Mouse (Mus musculus) testis, postnatal 10 days (tissue): ENCODE data around the gene Mcrip1.

Experiments used
- DNase-seq: peaks from one replicate; pipeline ENCODE4 v3.0.0; 2021; ENCODE audit warnings: low spot score

The Mcrip1 gene

GRCm38 (mm10) chr11:120512790-120513453 lies 36.6 kb downstream of the Mcrip1 start:
- no peak for DNase-seq

- DNase-seq: no peak
Observed at GRCm38 (mm10) chr11:120510375-120511030, 39.0 kb downstream of the Mcrip1 start.

- DNase-seq: no peak
Observed at GRCm38 (mm10) chr11:120509940-120510339, 39.6 kb downstream of the Mcrip1 start.

- no peak for DNase-seq
Observed at GRCm38 (mm10) chr11:120508290-120508870, 41.1 kb downstream of the Mcrip1 start.

GRCm38 (mm10) chr11:120507611-120508289 lies 41.8 kb downstream of the Mcrip1 start:
- DNase-seq: no peak

- no peak for DNase-seq
Observed at GRCm38 (mm10) chr11:120506899-120507298, 42.6 kb downstream of the Mcrip1 start.

GRCm38 (mm10) chr11:120505661-120506060 lies 43.9 kb downstream of the Mcrip1 start:
- DNase-seq: no peak

- no peak for DNase-seq
Observed at GRCm38 (mm10) chr11:120501701-120502100, 47.8 kb downstream of the Mcrip1 start.

- peak; percentile 35 for DNase-seq
Observed at GRCm38 (mm10) chr11:120501018-120501417, 48.5 kb downstream of the Mcrip1 start.

GRCm38 (mm10) chr11:120500357-120500756 lies 49.2 kb downstream of the Mcrip1 start:
- peak; percentile 53 for DNase-seq

- DNase-seq: no peak
Observed at GRCm38 (mm10) chr11:120499894-120500293, 49.6 kb downstream of the Mcrip1 start.

GRCm38 (mm10) chr11:120498891-120499290 lies 50.6 kb downstream of the Mcrip1 start:
- peak; percentile 77 for DNase-seq

- DNase-seq: no peak
Observed at GRCm38 (mm10) chr11:120498226-120498625, 51.3 kb downstream of the Mcrip1 start.

GRCm38 (mm10) chr11:120497436-120497835 lies 52.1 kb downstream of the Mcrip1 start:
- DNase-seq: peak; percentile 63

- no peak for DNase-seq
Observed at GRCm38 (mm10) chr11:120493911-120494310, 55.6 kb downstream of the Mcrip1 start.

GRCm38 (mm10) chr11:120493351-120493750 lies 56.2 kb downstream of the Mcrip1 start:
- DNase-seq: no peak
